Mouse (Mus musculus): ENCODE measurements around the gene Gm42715.
A peak's percentile ranks its signal among the peaks of the same experiment; 100 is the strongest.

Gene Gm42715

GRCm38 (mm10) chr7:127585031-127585430 lies 65.6 kb downstream of the Gm42715 start:
- DNase-seq (ENCODE audit: low read depth, low spot score) = no peak

- DNase-seq (ENCODE audit: low read depth, low spot score) = no peak
Measured at GRCm38 (mm10) chr7:127586149-127586548, 66.8 kb downstream of the Gm42715 start.

GRCm38 (mm10) chr7:127587196-127587595 lies 67.8 kb downstream of the Gm42715 start:
- no peak for DNase-seq (ENCODE audit: low read depth, low spot score)

GRCm38 (mm10) chr7:127588011-127588871 lies 68.9 kb downstream of the Gm42715 start, which contains the start of the genes Ccdc189 and Rnf40:
Gene Ccdc189 (minus strand): TSS chr7:127588595.
Gene Rnf40 (plus strand): TSS chr7:127588767.
- DNase-seq (ENCODE audit: low read depth, low spot score) = peak; percentile 97

- no peak for DNase-seq (ENCODE audit: low read depth, low spot score)
Measured at GRCm38 (mm10) chr7:127588901-127589300, 69.5 kb downstream of the Gm42715 start.

- DNase-seq (ENCODE audit: low read depth, low spot score) = no peak
Measured at GRCm38 (mm10) chr7:127589637-127590036, 70.3 kb downstream of the Gm42715 start.

DNA sequence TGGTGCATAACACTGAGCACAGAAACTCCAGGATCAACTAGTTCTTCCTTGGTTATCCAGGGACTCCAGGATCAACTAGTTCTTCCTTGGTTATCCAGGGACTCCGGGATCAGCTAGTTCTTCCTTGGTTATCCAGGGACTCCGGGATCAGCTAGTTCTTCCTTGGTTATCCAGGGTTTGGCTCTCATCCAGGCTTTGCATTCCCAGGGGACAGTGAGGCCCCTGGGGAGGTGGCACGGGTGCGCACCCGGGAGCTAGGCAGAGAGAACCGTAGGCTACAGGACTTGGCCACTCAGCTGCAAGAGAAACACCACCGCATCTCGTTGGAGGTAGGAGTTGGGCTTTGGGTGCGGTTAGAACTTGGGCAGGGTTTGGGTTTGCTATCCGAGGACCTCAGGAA lies 71.7 kb downstream of the Gm42715 start:
- no peak for DNase-seq (ENCODE audit: low read depth, low spot score)

DNA sequence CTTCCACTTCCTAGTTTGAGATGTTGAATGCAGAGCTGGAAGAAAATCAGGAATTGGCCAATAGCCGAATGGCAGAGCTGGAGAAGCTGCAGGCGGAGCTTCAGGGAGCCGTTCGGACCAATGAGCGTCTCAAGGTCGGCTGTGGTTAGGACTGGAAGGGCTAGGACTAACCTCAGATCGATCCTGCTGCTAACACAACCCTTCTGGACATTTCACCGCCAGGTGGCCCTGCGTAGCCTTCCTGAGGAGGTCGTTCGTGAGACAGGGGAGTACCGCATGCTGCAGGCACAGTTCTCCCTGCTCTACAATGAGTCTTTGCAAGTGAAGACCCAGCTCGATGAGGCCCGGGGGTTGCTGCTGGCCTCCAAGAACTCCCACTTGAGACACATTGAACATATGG lies 73.2 kb downstream of the Gm42715 start:
- DNase-seq (ENCODE audit: low read depth, low spot score) = no peak

DNA sequence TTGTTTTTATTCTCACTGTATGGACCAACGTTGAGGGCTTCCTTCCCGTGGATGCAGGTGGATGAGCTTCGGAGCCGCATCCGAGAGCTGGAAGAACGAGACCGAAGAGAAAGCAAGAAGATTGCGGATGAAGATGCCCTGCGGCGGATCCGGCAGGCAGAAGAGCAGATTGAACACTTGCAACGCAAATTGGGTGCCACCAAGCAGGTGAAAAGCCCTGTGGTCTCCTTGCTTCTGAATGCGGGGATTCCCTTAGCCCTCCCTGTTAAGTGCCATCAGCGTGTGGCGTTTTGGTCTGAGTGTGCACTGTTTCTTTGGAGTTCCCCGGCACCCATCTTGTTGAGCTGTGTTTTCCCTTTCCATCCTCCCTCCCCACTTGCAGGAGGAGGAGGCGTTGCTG lies 77.4 kb downstream of the Gm42715 start:
- no peak for DNase-seq (ENCODE audit: low read depth, low spot score)

DNA sequence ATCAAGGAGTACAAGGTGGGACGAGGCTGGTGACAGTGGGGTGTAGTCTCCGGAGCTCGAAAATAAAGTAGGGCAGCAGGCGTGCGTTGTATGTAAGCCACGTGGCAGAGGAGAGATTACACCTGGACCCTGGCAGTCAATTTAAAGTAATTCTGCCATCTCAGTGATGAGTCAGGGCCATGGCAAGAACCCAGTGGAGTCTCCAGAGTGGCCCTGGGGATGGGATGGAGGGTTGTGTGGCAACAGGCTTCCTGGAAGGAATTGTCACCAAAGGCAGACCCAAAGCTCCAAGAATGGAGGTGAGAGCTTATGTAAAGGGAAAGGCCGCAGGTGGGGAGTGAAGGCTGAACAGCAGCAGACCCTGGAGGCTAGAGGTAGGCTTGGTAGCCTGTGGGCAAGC lies 81.2 kb downstream of the Gm42715 start:
- no peak for DNase-seq (ENCODE audit: low read depth, low spot score)

DNA sequence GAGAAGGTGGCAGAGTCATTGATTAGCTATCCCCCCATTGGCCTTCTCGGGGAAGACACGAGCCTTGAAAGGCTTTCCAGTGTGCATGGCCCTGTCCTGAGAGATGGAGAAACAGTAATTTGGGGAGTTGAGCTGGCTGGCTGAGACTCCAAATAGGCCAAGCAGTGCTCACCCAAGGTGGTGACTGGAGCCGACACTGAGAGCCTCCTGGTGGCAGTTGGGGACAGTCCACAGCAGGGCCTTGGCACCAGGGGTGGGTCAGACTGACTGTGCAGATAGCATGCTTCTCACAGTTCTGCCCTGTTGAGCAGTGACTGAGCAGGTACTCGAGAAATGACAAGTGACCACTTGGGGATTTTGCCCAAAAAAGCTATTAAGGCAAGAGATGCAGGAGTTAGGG lies 82.4 kb downstream of the Gm42715 start:
- DNase-seq (ENCODE audit: low read depth, low spot score) = no peak

DNA sequence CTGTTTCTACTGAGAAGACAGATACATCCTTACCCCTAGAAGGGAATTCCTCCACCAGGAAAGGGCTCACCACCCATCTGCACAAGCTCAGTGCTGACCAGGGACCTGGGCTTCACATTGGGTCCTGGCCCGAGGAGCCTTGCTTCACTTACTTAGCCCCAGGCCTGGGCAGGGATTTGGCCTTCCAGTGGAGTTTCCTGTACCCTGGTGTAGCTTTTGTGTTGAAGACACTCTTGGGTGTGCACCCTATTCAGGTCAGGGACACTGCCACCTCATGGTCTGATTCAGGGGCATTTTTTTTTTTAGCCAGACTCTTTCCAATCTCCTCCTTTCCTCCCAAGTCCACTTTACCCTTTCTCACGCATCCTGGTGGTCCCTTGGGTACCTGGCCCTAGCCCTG lies 83.5 kb downstream of the Gm42715 start:
- DNase-seq (ENCODE audit: low read depth, low spot score) = no peak

DNA sequence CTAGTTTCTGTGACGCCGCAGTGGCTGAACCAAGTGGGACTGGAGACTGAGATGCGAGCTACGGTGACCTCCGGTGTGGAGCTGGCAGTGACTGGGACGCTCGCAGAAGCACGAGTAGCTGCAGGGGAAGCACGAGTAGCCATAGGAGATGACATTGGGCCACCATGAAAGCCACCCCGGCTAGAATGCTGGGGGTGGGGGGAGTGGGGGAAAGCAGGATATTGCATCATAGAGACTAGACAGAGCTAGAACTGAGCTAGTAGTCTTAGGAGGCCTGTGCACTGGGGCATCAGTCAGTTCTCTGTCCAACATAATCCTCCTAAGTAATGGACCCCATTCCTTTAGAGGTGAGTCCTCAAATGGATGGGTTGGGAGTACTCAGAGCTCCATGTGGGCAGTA lies 84.9 kb downstream of the Gm42715 start:
- DNase-seq (ENCODE audit: low read depth, low spot score) = no peak

DNA sequence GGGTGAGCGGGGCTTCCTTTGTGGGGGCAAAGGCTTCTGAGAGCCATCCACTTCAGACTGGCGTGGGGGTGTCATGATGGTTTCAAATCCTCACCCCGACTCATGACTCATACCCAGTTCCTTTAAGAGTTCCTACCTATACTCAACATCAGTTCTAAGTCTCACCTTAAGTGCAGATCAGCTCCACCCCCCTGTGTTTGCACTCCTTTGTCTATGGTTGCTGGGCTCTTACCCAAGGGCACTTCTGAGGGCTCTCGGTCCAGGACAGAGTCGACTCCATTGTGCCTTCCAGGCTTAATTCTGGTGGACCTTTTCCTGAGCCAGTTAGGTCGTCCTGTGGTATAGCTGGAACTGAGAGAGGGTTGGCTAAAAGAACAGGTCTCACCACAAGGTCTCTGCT lies 87.8 kb downstream of the Gm42715 start:
- no peak for DNase-seq (ENCODE audit: low read depth, low spot score)

GRCm38 (mm10) chr7:127611011-127611410 lies 91.6 kb downstream of the Gm42715 start:
- no peak for DNase-seq (ENCODE audit: low read depth, low spot score)

DNA sequence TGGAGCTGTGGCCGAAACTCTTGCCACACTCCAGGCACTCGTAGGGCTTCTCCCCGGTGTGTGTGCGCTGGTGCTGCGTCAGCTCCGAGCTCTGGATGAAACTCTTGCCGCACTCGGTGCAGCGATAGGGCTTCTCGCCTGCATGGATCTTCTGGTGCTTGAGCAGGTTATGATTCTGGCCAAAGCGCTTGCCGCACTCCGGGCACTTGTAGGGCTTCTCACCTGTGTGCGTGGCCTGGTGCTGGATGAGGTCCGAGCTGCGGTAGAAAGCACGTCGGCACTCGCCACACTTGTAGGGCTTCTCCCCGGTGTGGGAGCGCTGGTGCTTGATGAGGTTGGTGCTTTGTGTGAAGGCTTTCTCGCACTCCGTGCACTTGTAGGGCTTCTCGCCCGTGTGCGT lies 92.2 kb downstream of the Gm42715 start:
- no peak for DNase-seq (ENCODE audit: low read depth, low spot score)

- DNase-seq (ENCODE audit: low read depth, low spot score) = no peak
Measured at GRCm38 (mm10) chr7:127613501-127613900, 94.1 kb downstream of the Gm42715 start.

GRCm38 (mm10) chr7:127614091-127614490 lies 94.7 kb downstream of the Gm42715 start:
- DNase-seq (ENCODE audit: low read depth, low spot score) = no peak

DNA sequence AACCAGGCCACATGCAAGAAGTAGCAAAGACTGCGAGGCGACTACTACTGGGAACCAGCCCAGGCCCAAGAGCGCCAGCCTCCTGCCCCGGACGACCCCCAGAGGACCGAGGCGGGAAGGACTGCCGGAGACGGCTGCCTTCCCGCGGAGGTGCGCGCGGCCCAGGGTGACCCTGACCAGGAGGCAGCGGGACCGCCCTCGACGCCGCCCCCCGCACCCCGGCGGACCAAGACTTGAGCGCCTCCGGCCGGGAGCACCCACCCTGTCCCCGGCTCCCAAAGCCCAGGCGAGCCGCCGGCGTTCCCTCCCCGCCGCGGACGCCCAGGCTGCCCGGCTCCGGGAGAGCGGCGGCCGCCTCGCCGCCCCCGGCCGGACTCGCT lies 95.1 kb downstream of the Gm42715 start:
- DNase-seq (ENCODE audit: low read depth, low spot score) = no peak

DNA sequence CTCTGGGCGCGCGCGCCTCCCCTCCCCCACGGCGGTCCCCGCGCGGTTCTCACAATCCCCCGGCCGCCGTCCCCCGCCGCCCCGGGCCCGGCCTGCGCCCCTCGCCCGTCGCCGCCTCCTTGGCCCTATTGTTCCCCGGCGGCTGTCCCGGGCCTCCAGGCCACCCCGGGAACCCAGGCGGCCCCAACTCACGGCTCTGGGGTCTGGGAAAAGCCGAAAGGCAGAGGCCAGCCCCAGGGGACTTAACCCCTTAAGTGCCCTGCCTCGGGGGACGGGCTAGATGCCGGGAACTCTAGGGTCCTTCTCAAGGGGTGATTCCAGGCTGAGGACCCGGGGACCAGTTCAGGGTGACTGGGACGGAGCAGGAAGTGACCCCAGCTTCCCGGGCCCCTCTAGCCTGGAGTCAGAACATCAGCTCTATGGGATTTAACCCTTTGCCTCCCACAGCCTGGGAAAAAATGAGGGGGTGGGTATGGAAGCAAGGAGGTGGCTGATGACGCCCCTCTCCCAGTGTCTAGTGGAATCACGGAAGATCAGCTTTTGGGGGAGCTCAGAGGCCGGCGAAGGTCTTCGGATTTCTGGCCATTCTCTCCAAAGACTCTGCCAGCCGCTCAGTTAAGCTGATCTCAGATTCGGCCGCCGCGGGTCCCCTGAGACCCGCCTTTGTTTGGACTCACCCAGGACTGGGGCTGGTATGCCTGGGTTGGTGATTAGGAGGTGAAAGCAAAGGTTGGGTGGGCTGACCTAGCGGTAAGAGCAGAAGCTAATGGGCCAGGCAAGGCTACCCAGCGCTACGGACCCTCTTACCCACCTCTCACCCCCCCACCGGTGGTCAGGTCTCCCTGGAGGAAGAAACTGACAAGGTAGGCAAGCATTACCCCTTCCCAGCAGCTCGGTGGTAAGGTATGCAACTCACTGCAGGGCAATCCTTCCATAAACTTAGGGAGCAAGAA lies 95.8 kb downstream of the Gm42715 start, which contains the start of gene Zfp629:
TSS of gene Zfp629 (minus strand) at position 907 of the 953 bp plus-strand sequence.
- peak; percentile 78 for DNase-seq (ENCODE audit: low read depth, low spot score)

DNA sequence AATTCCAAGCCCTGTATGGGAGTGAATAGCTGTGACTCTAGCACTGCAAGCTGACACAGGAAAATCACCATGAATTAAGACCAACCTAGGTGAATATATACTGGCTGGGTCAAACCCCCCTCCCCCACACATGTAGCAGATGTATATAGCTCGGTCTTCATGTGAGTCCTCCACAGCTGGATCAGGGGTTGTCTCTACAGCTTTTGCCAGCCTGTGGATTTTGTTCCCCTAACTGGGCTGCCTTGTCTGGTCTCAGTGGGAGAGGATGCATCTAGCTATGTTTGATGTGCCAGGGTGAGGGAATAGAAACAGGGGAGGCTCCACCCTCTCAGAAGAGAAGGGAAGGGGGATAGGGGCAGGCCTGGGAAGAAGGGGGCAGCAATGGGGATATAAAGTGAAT lies 97.0 kb downstream of the Gm42715 start:
- no peak for DNase-seq (ENCODE audit: low read depth, low spot score)
